ENCODE assay signal across 17 mouse cellular contexts in the genomic region with DNA sequence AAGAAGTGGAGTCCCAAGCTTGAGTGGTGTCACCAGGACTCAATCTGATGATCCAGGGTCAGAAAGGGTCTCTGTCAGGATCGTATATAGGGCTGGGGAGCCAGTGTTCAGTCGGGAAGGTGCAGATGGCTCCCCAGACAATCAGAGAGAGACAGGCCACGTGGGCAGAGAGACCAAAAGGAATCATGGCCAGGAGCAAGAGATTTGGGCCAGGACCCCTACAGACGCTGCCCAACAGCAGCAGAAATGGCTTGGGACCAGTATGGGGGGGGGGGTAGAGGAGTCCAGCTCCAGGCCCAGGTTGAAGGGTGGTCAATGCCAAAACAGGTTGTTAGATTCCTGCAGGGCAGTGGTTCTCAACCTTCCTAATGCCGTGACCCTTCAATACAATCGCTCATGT. TPM values are rescaled to one million over a fixed set of nuclear protein-coding genes. Genes with fewer than 3 reads are reported as not detected.
"Had no signal": no experiment of that assay in that cellular context is flagged by ENCODE, and none has a peak within 500 bp of the region (broad histone marks: within the 10 kb centered on the region; RNA-seq: fewer than 3 reads in every experiment).

No protein-coding gene starts in this region.

- H3K4me3 ChIP-seq: midbrain, embryonic 10.5 days; midbrain, embryonic 12.5 days; myocyte; neural tube, embryonic 13.5 days; neural tube, embryonic 15.5 days; stomach, embryonic 15.5 days had no signal

- DNase-seq: lung, postnatal 10 days; lung, postnatal 4 days; midbrain, embryonic 14.5 days; right cerebral cortex, postnatal 14 days; thymus, adult 2 months; thymus, postnatal 25 days; thymus, postnatal 4 days had no signal

- H3K9me3 ChIP-seq: midbrain, embryonic 10.5 days; midbrain, embryonic 12.5 days; neural tube, embryonic 13.5 days; neural tube, embryonic 15.5 days; stomach, embryonic 15.5 days had no signal

- H3K36me3 ChIP-seq: midbrain, embryonic 10.5 days; midbrain, embryonic 12.5 days; neural tube, embryonic 13.5 days; neural tube, embryonic 15.5 days; stomach, embryonic 15.5 days had no signal

- H3K4me2 ChIP-seq: lung, embryonic 14.5 days; midbrain, embryonic 12.5 days; neural tube, embryonic 13.5 days; neural tube, embryonic 15.5 days; stomach, embryonic 15.5 days had no signal

- ATAC-seq: midbrain, embryonic 16.5 days had no signal

- H3K27ac ChIP-seq: midbrain, embryonic 10.5 days; neural tube, embryonic 13.5 days; neural tube, embryonic 15.5 days; stomach, embryonic 15.5 days; stomach, postnatal 0 days had no signal

- H3K9ac ChIP-seq: lung, embryonic 14.5 days; midbrain, embryonic 12.5 days; neural tube, embryonic 13.5 days; neural tube, embryonic 15.5 days; stomach, embryonic 15.5 days had no signal

RNA-seq across cellular contexts. Expression of a gene that starts 29.2 kb away (rescaled TPM):
- total RNA-seq: megakaryocyte-erythroid progenitor cell, adult 5-6 weeks had no signal
